Mouse (Mus musculus) C2C12 (cell line): ENCODE results near the gene Krtap5-2. TPM values are rescaled to one million over a fixed set of nuclear protein-coding genes. Genes with fewer than 3 reads are reported as not detected.

ENCODE experiments used
- H3K27me3 ChIP-seq: one replicate; pipeline ENCODE4 v1.6.1; 2011; ENCODE audit not compliant: control insufficient read depth, insufficient read depth, insufficient read length
- H3K36me3 ChIP-seq: one replicate; pipeline ENCODE4 v1.6.1; 2011; ENCODE audit not compliant: control insufficient read depth, insufficient read depth
- H3K4me3 ChIP-seq: one replicate; pipeline ENCODE4 v1.5.1; 2011; ENCODE audit warnings: mild to moderate bottlenecking, control low read depth; ENCODE audit not compliant: poor library complexity, insufficient read depth, severe bottlenecking
- H3K79me2 ChIP-seq: one replicate; pipeline ENCODE4 v1.6.1; 2011; ENCODE audit not compliant: control insufficient read depth, insufficient read depth
- H3K79me3 ChIP-seq: one replicate; pipeline ENCODE4 v1.6.1; 2011; ENCODE audit warnings: low read depth, control low read depth
- H3ac ChIP-seq: one replicate; pipeline ENCODE3; 2011; ENCODE audit warnings: low read depth; ENCODE audit not compliant: control insufficient read depth, insufficient read length
- CEBPB ChIP-seq: IDR thresholded peaks from one replicate; pipeline ENCODE4 v1.6.1; 2011; ENCODE audit warnings: low read depth, mild to moderate bottlenecking, control low read depth, moderate library complexity
- CTCF ChIP-seq: IDR thresholded peaks from one replicate; pipeline ENCODE4 v1.5.1; 2011; ENCODE audit not compliant: control insufficient read depth, insufficient read depth, insufficient read length
- FOSL1 ChIP-seq: IDR thresholded peaks from one replicate; pipeline ENCODE4 v1.8.0; 2011; ENCODE audit warnings: mild to moderate bottlenecking, low read length; ENCODE audit not compliant: poor library complexity, insufficient read depth, severe bottlenecking
- MAX ChIP-seq: IDR thresholded peaks from one replicate; pipeline ENCODE4 v1.6.1; 2011; ENCODE audit warnings: mild to moderate bottlenecking, control low read depth
- MYOD1 ChIP-seq: IDR thresholded peaks from one replicate; pipeline ENCODE4 v1.6.1; 2011; ENCODE audit warnings: low read depth; ENCODE audit not compliant: control insufficient read depth, insufficient read length
- MYOG ChIP-seq: IDR thresholded peaks from one replicate; pipeline ENCODE4 v1.6.1; 2011; ENCODE audit not compliant: control insufficient read depth, insufficient read length; ENCODE audit errors: extremely low read depth
- USF1 ChIP-seq: IDR thresholded peaks from one replicate; pipeline ENCODE4 v1.6.1; 2011; ENCODE audit warnings: low read depth, mild to moderate bottlenecking, control low read depth, moderate library complexity
- polyA plus RNA-seq: library from polyadenylated mRNA; unstranded; fragments of >200 nt; fragmentation: generic; extraction: Trizol; gene quantifications from one replicate; pipeline ENCODE4 v1.2.1, GENCODE M21; 2012; ENCODE audit warnings: missing spikeins

The Krtap5-2 gene
- polyA plus RNA-seq, 1 experiment, result not detected

DNA sequence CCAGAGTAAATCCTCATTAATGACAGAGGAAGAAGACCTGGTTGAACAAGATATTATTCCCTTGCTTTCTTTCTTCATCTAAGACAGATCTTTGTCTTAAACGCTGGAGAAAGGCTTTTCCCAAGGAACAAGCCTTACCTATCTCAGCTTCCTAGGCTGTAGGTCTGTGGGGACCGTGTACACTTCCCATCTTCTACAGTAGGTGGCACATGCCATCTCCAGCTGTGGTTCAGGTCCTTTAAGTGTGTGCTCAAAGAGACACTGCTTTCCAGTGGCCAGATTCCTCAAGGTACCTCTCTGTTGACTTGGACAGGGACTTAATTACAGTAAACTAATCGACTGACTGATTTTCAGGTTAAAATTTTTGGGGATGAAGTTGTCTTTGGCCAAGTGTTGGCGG is 47.0 kb downstream of the Krtap5-2 start:
- Histone ChIP-seq H3ac (no peak overlapping the region), H3K4me3 (no peak overlapping the region), H3K79me3 (no peaks in the 10 kb centered on the region), H3K36me3 (no peaks in the 10 kb centered on the region), H3K27me3 (peaks cover 33% of the 10 kb centered on the region), H3K79me2 (no peaks in the 10 kb centered on the region)
- TF ChIP-seq CTCF, result no peak
- no peak for TF ChIP-seq FOSL1
- TF ChIP-seq USF1, result no peak
- no peak for TF ChIP-seq MYOG
- no peak for TF ChIP-seq MYOD1
- no peak for TF ChIP-seq CEBPB
- TF ChIP-seq MAX, result no peak

Other genes starting within 250 kb of the Krtap5-2 start
- gene Brsk2, start 226.3 kb downstream of the Krtap5-2 start, polyA plus RNA-seq, result 0.05 TPM
- 27.5 TPM for gene Mob2, start 114.9 kb downstream of the Krtap5-2 start, polyA plus RNA-seq
- 2.1 TPM for gene Dusp8, start 80.2 kb downstream of the Krtap5-2 start, polyA plus RNA-seq
- gene Gm45618, start 55.3 kb downstream of the Krtap5-2 start, polyA plus RNA-seq, result not detected
- gene Gm39115, start 40.0 kb downstream of the Krtap5-2 start, polyA plus RNA-seq, result not detected
- not detected for gene Gm45337, start 31.4 kb downstream of the Krtap5-2 start, polyA plus RNA-seq
- not detected for gene Gm29735, start 18.9 kb downstream of the Krtap5-2 start, polyA plus RNA-seq
- not detected for gene Gm4553, start 10.3 kb downstream of the Krtap5-2 start, polyA plus RNA-seq
- gene Gm10153, start 14.4 kb upstream of the Krtap5-2 start, polyA plus RNA-seq, result not detected
- gene Krtap5-3, start 25.4 kb upstream of the Krtap5-2 start, polyA plus RNA-seq, result not detected
- not detected for gene Gm7579, start 35.9 kb upstream of the Krtap5-2 start, polyA plus RNA-seq
- gene Krtap5-5, start 54.0 kb upstream of the Krtap5-2 start, polyA plus RNA-seq, result not detected
- not detected for gene Gm40460, start 65.1 kb upstream of the Krtap5-2 start, polyA plus RNA-seq
- not detected for gene Gm2431, start 82.3 kb upstream of the Krtap5-2 start, polyA plus RNA-seq
- gene Gm4559, start 98.4 kb upstream of the Krtap5-2 start, polyA plus RNA-seq, result not detected
- gene Krtap5-1, start 121.1 kb upstream of the Krtap5-2 start, polyA plus RNA-seq, result not detected
- gene Krtap5-4, start 127.5 kb upstream of the Krtap5-2 start, polyA plus RNA-seq, result 0.04 TPM
- gene Ifitm10, start 197.7 kb upstream of the Krtap5-2 start, polyA plus RNA-seq, result 2.0 TPM
- gene Gm49369, start 206.7 kb upstream of the Krtap5-2 start, polyA plus RNA-seq, result not detected
- 384 TPM for gene Ctsd, start 212.0 kb upstream of the Krtap5-2 start, polyA plus RNA-seq